Mouse (Mus musculus) megakaryocyte, embryonic 14.5 days (primary cell): ENCODE data around the gene Tmod3.
"Not testable (repeated sequence)": the region's sequence is repeated elsewhere in the genome, so short reads cannot be mapped to it uniquely, and the experiment has no call there.

Source experiments
- FLI1 ChIP-seq: IDR thresholded peaks from 2 replicates; pipeline ENCODE4 v1.6.1; 2012; ENCODE audit warnings: low read length, inconsistent platforms, mixed read lengths
- GATA1 ChIP-seq: IDR thresholded peaks from 3 replicates; pipeline ENCODE4 v1.6.1; 2012; ENCODE audit warnings: mixed read lengths, low read length, inconsistent platforms, borderline replicate concordance

DNA sequence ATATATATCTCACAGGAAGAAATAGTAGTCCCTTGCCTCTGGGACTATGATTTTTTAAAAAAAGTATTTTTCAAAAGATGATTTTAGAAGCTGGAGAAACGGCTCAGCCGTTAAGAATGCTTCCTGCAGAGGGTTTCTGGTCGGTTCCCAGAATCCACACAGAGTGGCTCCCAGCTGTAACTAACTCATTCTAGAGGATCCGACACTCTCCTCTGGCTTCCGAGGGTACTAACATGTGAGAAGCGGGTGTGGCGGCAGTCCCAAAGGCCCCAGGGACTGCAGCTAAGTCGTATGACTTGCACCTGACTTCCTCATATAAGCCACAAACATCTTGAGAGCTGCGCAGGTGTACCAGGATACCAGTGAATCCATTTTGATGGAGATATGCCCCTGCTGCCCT, 26.5 kb downstream of the Tmod3 start:
- not testable (repeated sequence) for TF ChIP-seq GATA1, FLI1
